Mouse (Mus musculus) kidney, embryonic 16.5 days (tissue): Measurements from ENCODE around the gene Olfr1387. TPM values are rescaled to one million over a fixed set of nuclear protein-coding genes. Genes with fewer than 3 reads are reported as not detected.

Experiments
- polyA plus RNA-seq: library from polyadenylated mRNA; unstranded; fragments of >200 nt; fragmentation: Nextera tagmentation; extraction: Ambion mirVana; gene quantifications from 2 replicates; pipeline ENCODE4 v1.2.1, GENCODE M21; 2015

The Olfr1387 gene
- polyA plus RNA-seq, 1 experiment from 2014 or later, result not detected

Other genes starting within 250 kb of the Olfr1387 start
- 88.9 and 91.9 TPM in 2 replicates for gene Mgat1, start 211.2 kb upstream of the Olfr1387 start, polyA plus RNA-seq
- not detected in 2 replicates for gene Olfr1393, start 177.0 kb upstream of the Olfr1387 start, polyA plus RNA-seq
- gene Olfr1392, start 170.1 kb upstream of the Olfr1387 start, polyA plus RNA-seq, result not detected in 2 replicates
- gene Olfr10, start 150.6 kb upstream of the Olfr1387 start, polyA plus RNA-seq, result not detected in 2 replicates
- not detected in 2 replicates for gene Olfr1391, start 132.6 kb upstream of the Olfr1387 start, polyA plus RNA-seq
- not detected in 2 replicates for gene Olfr1390, start 120.2 kb upstream of the Olfr1387 start, polyA plus RNA-seq
- not detected in 2 replicates for gene Olfr1389, start 32.3 kb upstream of the Olfr1387 start, polyA plus RNA-seq
- gene Olfr1388, start 18.7 kb upstream of the Olfr1387 start, polyA plus RNA-seq, result 0.05 TPM in 1 of 2 replicates, not detected in the other
- gene Olfr1386, start 9.7 kb downstream of the Olfr1387 start, polyA plus RNA-seq, result not detected in 2 replicates
- gene Olfr1385, start 33.7 kb downstream of the Olfr1387 start, polyA plus RNA-seq, result not detected in 2 replicates
- gene Olfr1384, start 51.4 kb downstream of the Olfr1387 start, polyA plus RNA-seq, result not detected in 2 replicates
- gene Olfr1383, start 64.3 kb downstream of the Olfr1387 start, polyA plus RNA-seq, result not detected in 2 replicates
- not detected in 2 replicates for gene Olfr1382, start 72.9 kb downstream of the Olfr1387 start, polyA plus RNA-seq
- gene Olfr1381, start 88.1 kb downstream of the Olfr1387 start, polyA plus RNA-seq, result not detected in 2 replicates
- gene Olfr1380, start 101.5 kb downstream of the Olfr1387 start, polyA plus RNA-seq, result not detected in 2 replicates
- gene Flt4, start 153.9 kb downstream of the Olfr1387 start, polyA plus RNA-seq, result 9.7 and 11.6 TPM in 2 replicates
- gene Scgb3a1, start 208.3 kb downstream of the Olfr1387 start, polyA plus RNA-seq, result not detected in 2 replicates